Mouse (Mus musculus) heart, adult 11 months (tissue): ENCODE measurements around the gene Fnip2.

Source experiments
- DNase-seq: peaks from one replicate; pipeline ENCODE4 v3.0.0; 2022

The Fnip2 gene

GRCm38 (mm10) chr3:79567703-79568362 is at the start of gene Fnip2:
Gene Fnip2 (minus strand): TSS chr3:79567796.
- DNase-seq, result peak; percentile 100

GRCm38 (mm10) chr3:79609886-79610285 is 42.3 kb upstream of the Fnip2 start:
- no peak for DNase-seq

- DNase-seq, result peak; percentile 92
Measured at GRCm38 (mm10) chr3:79595468-79595867, 27.9 kb upstream of the Fnip2 start.

- DNase-seq, result no peak
Measured at GRCm38 (mm10) chr3:79591793-79592471, 24.3 kb upstream of the Fnip2 start.

GRCm38 (mm10) chr3:79590863-79591792 is 23.5 kb upstream of the Fnip2 start, which contains the start of gene Ppid:
Gene Ppid (plus strand): TSS chr3:79591342.
- peak; percentile 98 for DNase-seq

- DNase-seq, result no peak
Measured at GRCm38 (mm10) chr3:79589671-79590070, 22.1 kb upstream of the Fnip2 start.

GRCm38 (mm10) chr3:79586804-79587203 is 19.2 kb upstream of the Fnip2 start:
- DNase-seq, result peak; percentile 97

GRCm38 (mm10) chr3:79579891-79580575 is 12.4 kb upstream of the Fnip2 start:
- no peak for DNase-seq

GRCm38 (mm10) chr3:79578164-79578563 is 10.6 kb upstream of the Fnip2 start:
- no peak for DNase-seq

GRCm38 (mm10) chr3:79577606-79578005 is 10.0 kb upstream of the Fnip2 start:
- no peak for DNase-seq

- DNase-seq, result no peak
Measured at GRCm38 (mm10) chr3:79576865-79577264, 9.3 kb upstream of the Fnip2 start.

GRCm38 (mm10) chr3:79576468-79576816 is 8.8 kb upstream of the Fnip2 start:
- no peak for DNase-seq

GRCm38 (mm10) chr3:79575576-79576467 is 8.2 kb upstream of the Fnip2 start:
- peak; percentile 45 for DNase-seq

GRCm38 (mm10) chr3:79574336-79574735 is 6.7 kb upstream of the Fnip2 start:
- DNase-seq, result peak; percentile 73

- peak; percentile 57 for DNase-seq
Measured at GRCm38 (mm10) chr3:79573376-79573775, 5.8 kb upstream of the Fnip2 start.

GRCm38 (mm10) chr3:79572399-79572798 is 4.8 kb upstream of the Fnip2 start:
- peak; percentile 89 for DNase-seq

GRCm38 (mm10) chr3:79569351-79569681 is 1.7 kb upstream of the Fnip2 start:
- DNase-seq, result peak; percentile 14

GRCm38 (mm10) chr3:79568629-79569350 is 1.2 kb upstream of the Fnip2 start:
- DNase-seq, result peak; percentile 65

GRCm38 (mm10) chr3:79566716-79567691 is 592 bp downstream of the Fnip2 start:
- no peak for DNase-seq
